Mouse (Mus musculus): Measurements from ENCODE around the gene Lzic.

GRCm38 (mm10) chr4:149487729-149488128 lies 2.7 kb downstream of the Lzic start:
- TF ChIP-seq EP300 (IDR thresholded peaks at IDR 0.05; ENCODE audit: low read length): no peak; the same call in none of the 2 replicates
- TF ChIP-seq MAFK (IDR thresholded peaks at IDR 0.05; ENCODE audit: insufficient replicate concordance, low read length): peak; percentile 46; the same call in 1 of the 2 replicates
- peak; percentile 98 for TF ChIP-seq SIN3A (IDR thresholded peaks at IDR 0.05; ENCODE audit: low read length)
- TF ChIP-seq RCOR1 (conservative IDR thresholded peaks at IDR 0.05; ENCODE audit: low read depth, low read length): 0 out of 2 replicates have a peak, but pooled peaks have one; percentile 68
- no peak for TF ChIP-seq CTCF (conservative IDR thresholded peaks at IDR 0.05 in 1 of 2, IDR thresholded peaks at IDR 0.05 in 1 of 2; ENCODE audit: low read depth in 2 of 2, low read length in 2 of 2)

Data from CH12.LX (cell line).